Mouse (Mus musculus): ENCODE data around the gene Ube2cbp. TPM values are rescaled to one million over a fixed set of nuclear protein-coding genes. Genes with fewer than 3 reads are reported as not detected.

The Ube2cbp gene
- polyA plus RNA-seq, 1 experiment from 2014 or later = 7.8 TPM

- Histone ChIP-seq H3K36me3 (replicated peaks) (no peaks in the 10 kb centered on the region), H3K9me3 (no peaks in the 10 kb centered on the region), H3K4me2 (no peak overlapping the region), H3K4me3 (no peak overlapping the region), H3K27ac (no peak overlapping the region), H3K4me1 (0 out of 2 replicates have a peak, but pooled peaks cover 2% of the 10 kb centered on the region), H3K9ac (no peak overlapping the region), H3K27me3 (replicated peaks) (no peaks in the 10 kb centered on the region)
- ATAC-seq (replicated peaks) = no peak
- WGBS = 22% methylated on average over 5 of the region's 5 CpGs
Observed at GRCm38 (mm10) chr9:86298131-86298530, 166.6 kb downstream of the Ube2cbp start.

- Histone ChIP-seq H3K9ac (no peak overlapping the region), H3K4me3 (no peak overlapping the region), H3K9me3 (no peaks in the 10 kb centered on the region), H3K4me2 (no peak overlapping the region), H3K4me1 (0 out of 2 replicates have a peak, but pooled peaks cover 2% of the 10 kb centered on the region), H3K27me3 (replicated peaks) (no peaks in the 10 kb centered on the region), H3K36me3 (replicated peaks) (no peaks in the 10 kb centered on the region), H3K27ac (no peak overlapping the region)
- 0 out of 2 replicates have a peak, but pooled peaks have one; percentile 52 for ATAC-seq (replicated peaks)
- 46% methylated on average over 8 of the region's 8 CpGs for WGBS
Observed at GRCm38 (mm10) chr9:86296683-86297638, 167.8 kb downstream of the Ube2cbp start.

DNA sequence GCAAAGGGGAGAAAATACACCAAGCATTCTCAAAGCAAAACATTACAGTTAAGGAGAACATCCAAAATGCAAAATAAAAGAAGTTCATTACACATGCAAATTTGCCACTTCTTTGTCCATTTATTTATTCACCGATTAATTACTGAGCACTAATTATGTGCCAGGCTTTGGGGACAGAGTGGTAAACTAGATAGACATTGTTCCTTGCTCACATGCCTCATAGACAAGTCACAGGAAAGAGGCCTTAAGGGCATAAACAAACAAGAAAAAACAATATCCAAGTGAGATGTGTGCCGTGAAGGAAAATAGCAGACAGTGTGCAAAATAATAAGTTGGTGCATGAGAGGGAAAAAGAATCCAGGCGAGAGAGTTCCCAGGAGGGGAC, 177.2 kb downstream of the Ube2cbp start:
- no peaks in the 10 kb centered on the region for H3K9me3 ChIP-seq
- 0 out of 2 replicates have a peak, but pooled peaks cover 3% of the 10 kb centered on the region for H3K4me1 ChIP-seq
- H3K4me3 ChIP-seq = no peak overlapping the region
- whole genome bisulfite sequencing = 57% methylated on average over 3 of the region's 3 CpGs
- no peaks in the 10 kb centered on the region for H3K27me3 ChIP-seq (replicated peaks)
- 0 out of 2 replicates have a peak, but pooled peaks have one; percentile 37 for ATAC-seq (replicated peaks)
- no peak overlapping the region for H3K4me2 ChIP-seq
- H3K36me3 ChIP-seq (replicated peaks) = no peaks in the 10 kb centered on the region
- no peak overlapping the region for H3K27ac ChIP-seq
- H3K9ac ChIP-seq = no peak overlapping the region

GRCm38 (mm10) chr9:86286830-86287569, 177.8 kb downstream of the Ube2cbp start:
- H3K27me3 ChIP-seq (replicated peaks) = no peaks in the 10 kb centered on the region
- peak; percentile 78 for ATAC-seq (replicated peaks)
- no peak overlapping the region for H3K4me3 ChIP-seq
- 71% methylated on average over 2 of the region's 2 CpGs for WGBS
- no peak overlapping the region for H3K9ac ChIP-seq
- 0 out of 2 replicates have a peak, but pooled peaks cover 3% of the 10 kb centered on the region for H3K4me1 ChIP-seq
- H3K27ac ChIP-seq = peak overlapping the region; percentile 16; the same call in 1 of the 2 replicates
- H3K36me3 ChIP-seq (replicated peaks) = no peaks in the 10 kb centered on the region
- no peaks in the 10 kb centered on the region for H3K9me3 ChIP-seq
- no peak overlapping the region for H3K4me2 ChIP-seq

DNA sequence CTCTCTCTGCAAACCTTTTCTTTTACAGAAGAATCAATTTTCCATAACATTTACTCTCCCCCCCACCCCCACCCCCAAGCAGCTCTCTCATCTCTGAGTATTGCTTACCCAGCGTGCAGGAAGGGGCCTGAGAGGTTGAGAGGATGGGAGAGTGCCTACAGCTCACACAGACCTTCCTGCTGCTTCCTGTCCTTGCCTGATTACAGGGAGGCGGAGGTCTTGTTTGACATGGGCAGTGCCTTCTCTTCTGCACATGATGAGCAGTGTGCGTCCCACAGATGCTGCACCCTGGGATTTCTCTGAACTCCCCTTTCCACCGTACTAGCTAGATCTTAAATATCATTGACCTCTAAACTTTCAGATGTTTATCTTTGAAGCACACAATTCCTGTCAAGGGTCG, 182.2 kb downstream of the Ube2cbp start:
- Histone ChIP-seq H3K4me3 (no peak overlapping the region), H3K9ac (no peak overlapping the region), H3K27ac (no peak overlapping the region), H3K27me3 (replicated peaks) (no peaks in the 10 kb centered on the region), H3K36me3 (replicated peaks) (no peaks in the 10 kb centered on the region), H3K4me1 (0 out of 2 replicates have a peak, but pooled peaks cover 5% of the 10 kb centered on the region), H3K9me3 (no peaks in the 10 kb centered on the region), H3K4me2 (no peak overlapping the region)
- ATAC-seq (replicated peaks) = no peak
- WGBS = 80% methylated on average over 5 of the region's 5 CpGs

DNA sequence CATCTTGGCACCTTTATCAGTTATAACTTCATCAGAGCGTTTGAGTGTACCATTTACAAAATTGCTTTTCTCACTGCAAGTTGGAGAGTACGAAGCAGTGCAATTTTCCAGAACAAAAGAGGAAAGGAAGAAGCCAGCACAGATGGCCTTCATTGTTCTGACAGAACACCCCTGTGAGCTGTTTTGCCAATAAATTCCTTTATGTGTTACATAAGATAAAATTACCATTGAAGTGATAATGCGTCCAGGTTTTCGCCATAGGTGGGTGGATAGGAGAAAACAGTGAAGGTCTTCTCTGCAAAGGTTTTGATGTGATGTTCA, 183.6 kb downstream of the Ube2cbp start:
- Histone ChIP-seq H3K4me1 (0 out of 2 replicates have a peak, but pooled peaks cover 2% of the 10 kb centered on the region), H3K27me3 (replicated peaks) (no peaks in the 10 kb centered on the region), H3K27ac (no peak overlapping the region), H3K36me3 (replicated peaks) (no peaks in the 10 kb centered on the region), H3K4me2 (no peak overlapping the region), H3K9me3 (no peaks in the 10 kb centered on the region), H3K9ac (no peak overlapping the region), H3K4me3 (no peak overlapping the region)
- 69% methylated on average over 4 of the region's 4 CpGs for WGBS
- ATAC-seq (replicated peaks) = no peak

DNA sequence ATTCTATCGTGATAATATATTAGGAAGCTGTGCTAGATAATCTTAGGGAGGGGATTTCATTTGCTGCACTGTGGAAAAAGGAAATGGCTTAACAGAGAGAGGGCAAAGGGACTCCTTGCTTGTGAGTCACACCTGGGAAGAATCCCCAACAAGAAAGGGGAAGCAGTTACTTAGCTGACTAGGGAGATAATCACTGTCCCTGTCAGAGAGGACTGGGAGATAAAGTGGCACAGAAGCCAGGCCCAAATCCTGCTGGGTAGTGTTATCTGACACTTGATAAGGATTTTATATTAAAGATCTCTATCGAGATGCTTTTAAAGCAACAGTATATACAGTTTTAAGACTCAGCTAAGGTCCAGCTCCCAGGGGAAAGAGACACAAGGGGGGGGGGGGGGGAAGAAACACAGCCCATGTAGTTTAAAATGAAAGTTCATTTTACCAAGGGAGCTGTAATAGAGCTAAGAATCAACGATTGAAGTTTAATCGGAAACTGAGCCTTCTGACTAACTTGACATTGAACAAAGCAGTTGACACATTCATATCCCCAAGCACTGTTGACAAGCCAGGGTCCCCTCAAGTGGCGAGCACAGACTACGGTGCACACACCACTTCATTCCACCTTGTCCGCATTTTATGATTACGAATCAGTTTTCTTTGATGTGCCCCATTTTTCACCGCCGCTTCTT, 184.1 kb downstream of the Ube2cbp start:
- Histone ChIP-seq H3K27ac (no peak overlapping the region), H3K4me3 (no peak overlapping the region), H3K27me3 (replicated peaks) (no peaks in the 10 kb centered on the region), H3K9ac (no peak overlapping the region), H3K36me3 (replicated peaks) (no peaks in the 10 kb centered on the region), H3K9me3 (no peaks in the 10 kb centered on the region), H3K4me1 (0 out of 2 replicates have a peak, but pooled peaks cover 2% of the 10 kb centered on the region), H3K4me2 (no peak overlapping the region)
- ATAC-seq (replicated peaks) = no peak
- whole genome bisulfite sequencing = 80% methylated on average over 10 of the region's 10 CpGs

- Histone ChIP-seq H3K27ac (no peak overlapping the region), H3K4me2 (no peak overlapping the region), H3K4me1 (no peaks in the 10 kb centered on the region), H3K4me3 (no peak overlapping the region), H3K27me3 (replicated peaks) (no peaks in the 10 kb centered on the region), H3K9me3 (no peaks in the 10 kb centered on the region), H3K36me3 (replicated peaks) (no peaks in the 10 kb centered on the region), H3K9ac (no peak overlapping the region)
- WGBS = 91% methylated on average over 5 of the region's 5 CpGs
- no peak for ATAC-seq (replicated peaks)
Observed at GRCm38 (mm10) chr9:86269541-86269940, 195.2 kb downstream of the Ube2cbp start.

DNA sequence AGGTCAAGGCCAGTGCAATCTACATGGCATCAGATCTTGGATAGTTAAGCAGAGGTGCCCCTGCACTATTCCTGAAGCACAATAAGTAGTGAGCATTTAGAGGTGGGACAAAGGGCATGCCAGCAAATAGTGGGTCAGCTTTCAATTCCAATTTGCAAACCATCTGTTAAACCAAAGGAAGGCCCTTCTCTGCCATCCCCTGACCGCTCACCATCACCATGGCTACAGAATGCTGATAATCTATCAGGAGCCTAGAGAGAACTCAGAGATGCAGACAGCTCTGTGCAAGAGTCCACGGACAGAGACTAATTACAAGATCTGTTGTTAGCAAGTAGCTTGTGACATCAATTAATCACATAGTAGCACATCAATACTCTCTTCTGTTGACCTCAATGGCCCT, 198.1 kb downstream of the Ube2cbp start:
- 20% methylated on average over 2 of the region's 2 CpGs for WGBS
- Histone ChIP-seq H3K4me2 (no peak overlapping the region), H3K4me3 (no peak overlapping the region), H3K9me3 (no peaks in the 10 kb centered on the region), H3K4me1 (no peaks in the 10 kb centered on the region), H3K36me3 (replicated peaks) (no peaks in the 10 kb centered on the region), H3K27me3 (replicated peaks) (no peaks in the 10 kb centered on the region), H3K27ac (no peak overlapping the region), H3K9ac (no peak overlapping the region)
- ATAC-seq (replicated peaks) = no peak

Other genes with a start within 250 kb of the Ube2cbp start
- gene Dop1a, start 2.2 kb upstream of the Ube2cbp start, polyA plus RNA-seq (2015; fragmentation: Nextera tagmentation; extraction: Ambion mirVana) = 38.9 and 44.5 TPM in 2 replicates
- gene Pgm3, start 106.9 kb upstream of the Ube2cbp start, polyA plus RNA-seq (2015; fragmentation: Nextera tagmentation; extraction: Ambion mirVana) = 32.5 and 36.1 TPM in 2 replicates
- 16.8 and 17.6 TPM in 2 replicates for gene Rwdd2a, start 107.0 kb upstream of the Ube2cbp start, polyA plus RNA-seq (2015; fragmentation: Nextera tagmentation; extraction: Ambion mirVana)
- 37.7 and 40.6 TPM in 2 replicates for gene Me1, start 231.0 kb upstream of the Ube2cbp start, polyA plus RNA-seq (2015; fragmentation: Nextera tagmentation; extraction: Ambion mirVana)